Mouse (Mus musculus) liver, embryonic 14.5 days (tissue): ENCODE results near the gene Htra1. TPM values are rescaled to one million over a fixed set of nuclear protein-coding genes. Genes with fewer than 3 reads are reported as not detected.

Experiments used
- ATAC-seq: fragments of 200-750 bp; cut with Nextera tagmentation; 2 replicates; pipeline ENCODE4 v1.8.0; 2017; ENCODE audit warnings: moderate number of reproducible peaks, mild to moderate bottlenecking, moderate library complexity; ENCODE audit not compliant: insufficient read depth
- DNase-seq, 3 experiments: peaks; one replicate each; pipeline ENCODE4 v3.0.0-alpha.2; 2012 to 2013; ENCODE audit warnings: low read depth in 3 of 3, low spot score in 3 of 3
- H3K27ac ChIP-seq: fragments of 300-500 bp; sonication (generic); 2 replicates; pipeline ENCODE4 v1.5.1; 2014; ENCODE audit warnings: moderate library complexity, mild to moderate bottlenecking, control low read depth, inconsistent platforms
- H3K27me3 ChIP-seq: fragments of 300-500 bp; sonication (generic); 2 replicates; pipeline ENCODE4 v1.6.1; 2014; ENCODE audit warnings: mild to moderate bottlenecking, low read length, moderate library complexity; ENCODE audit not compliant: control insufficient read depth, insufficient read depth
- H3K36me3 ChIP-seq: fragments of 300-500 bp; sonication (generic); replicated peaks from 2 replicates; pipeline ENCODE4 v1.6.1; 2014; ENCODE audit warnings: low read depth; ENCODE audit not compliant: control insufficient read depth, insufficient read depth
- H3K4me1 ChIP-seq, 2 experiments: fragments of 200-500 bp in 1 of 2; fragments of 300-500 bp in 1 of 2; sonication (generic) in 1 of 2; replicated peaks; 2 replicates each; pipeline ENCODE4 v1.6.1; 2012 to 2014; ENCODE audit warnings: antibody characterized with exemption in 1 of 2, inconsistent platforms in 1 of 2, low read length in 1 of 2; ENCODE audit not compliant: control insufficient read depth in 2 of 2, insufficient read depth in 2 of 2
- H3K4me2 ChIP-seq: fragments of 300-500 bp; sonication (generic); 2 replicates; pipeline ENCODE4 v1.6.1; 2014; ENCODE audit warnings: low read depth, mild to moderate bottlenecking, control low read depth, moderate library complexity
- H3K4me3 ChIP-seq, 2 experiments: fragments of 200-500 bp in 1 of 2; fragments of 300-500 bp in 1 of 2; sonication (generic) in 1 of 2; 2 replicates each; pipeline ENCODE4 v1.5.1; 2012 to 2014; ENCODE audit warnings: low read depth in 2 of 2, low read length in 2 of 2, mild to moderate bottlenecking in 2 of 2, control low read depth in 1 of 2, inconsistent platforms in 1 of 2, moderate library complexity in 1 of 2; ENCODE audit not compliant: insufficient read depth in 1 of 2
- H3K9ac ChIP-seq: fragments of 300-500 bp; sonication (generic); replicated peaks from 2 replicates; pipeline ENCODE4 v1.6.1; 2014; ENCODE audit warnings: mild to moderate bottlenecking, control low read depth, moderate library complexity
- H3K9me3 ChIP-seq: fragments of 300-500 bp; sonication (generic); 2 replicates; pipeline ENCODE4 v1.6.1; 2016; ENCODE audit warnings: low read length, mixed read lengths; ENCODE audit not compliant: control insufficient read depth
- CTCF ChIP-seq: IDR thresholded peaks from 2 replicates; pipeline ENCODE4 v1.5.1; 2016; ENCODE audit warnings: antibody characterized with exemption, low read depth, control low read depth
- EP300 ChIP-seq: IDR thresholded peaks from 2 replicates; pipeline ENCODE4 v1.6.1; 2016; ENCODE audit warnings: antibody characterized with exemption, low read depth
- WGBS: fragments of 180-500 bp; shearing (Covaris S2); extraction: QIAGEN DNeasy Blood & Tissue Kit; methylation state at CpG from one replicate; pipeline ENCODE4 v1.1.7; 2014; ENCODE audit not compliant: insufficient replicate concordance; 5-methylcytosine and 5-hydroxymethylcytosine counted together
- polyA plus RNA-seq, 2 experiments: library from polyadenylated mRNA; depleted of rRNA in 1 of 2; stranded (reverse) in 1 of 2; unstranded in 1 of 2; fragments of >200 nt; fragmentation: Nextera tagmentation in 1 of 2; extraction: Ambion mirVana in 1 of 2; gene quantifications; 2 replicates each; pipeline versions ENCODE4 v1.2.1 to v1.2.3; 2012 to 2014

Htra1 gene
- polyA plus RNA-seq, 2 experiments = 0.17 to 0.30 TPM

GRCm38 (mm10) chr7:130946303-130946702 is 10.4 kb downstream of the Htra1 start:
- no peak for ATAC-seq
- no peaks in the 10 kb centered on the region for H3K27me3 ChIP-seq
- 65% methylated on average over 12 of the region's 12 CpGs for WGBS

GRCm38 (mm10) chr7:130948563-130949208 is 12.8 kb downstream of the Htra1 start:
- Histone ChIP-seq H3K27ac (no peak overlapping the region), H3K36me3 (no peaks in the 10 kb centered on the region), H3K4me3 (no peak overlapping the region), H3K9me3 (no peaks in the 10 kb centered on the region), H3K4me1 (no peaks in the 10 kb centered on the region), H3K9ac (no peak overlapping the region), H3K27me3 (no peaks in the 10 kb centered on the region), H3K4me2 (no peak overlapping the region)
- TF ChIP-seq EP300 = no peak
- TF ChIP-seq CTCF = no peak
- ATAC-seq = 0 out of 2 replicates have a peak, but pooled peaks have one; percentile 28
- no peak for DNase-seq
- 11% methylated on average over 5 of the region's 5 CpGs for WGBS

More at GRCm38 (mm10) chr7:130946303-130946702, 10.4 kb downstream of the Htra1 start:
- Histone ChIP-seq H3K36me3 (no peaks in the 10 kb centered on the region), H3K4me1 (no peaks in the 10 kb centered on the region), H3K27ac (no peak overlapping the region), H3K9ac (no peak overlapping the region), H3K4me3 (no peak overlapping the region), H3K9me3 (no peaks in the 10 kb centered on the region), H3K4me2 (no peak overlapping the region)
- no peak for DNase-seq
- no peak for TF ChIP-seq EP300
- TF ChIP-seq CTCF = no peak

GRCm38 (mm10) chr7:130949331-130949751 is 13.4 kb downstream of the Htra1 start:
- H3K4me1 ChIP-seq = no peaks in the 10 kb centered on the region
- H3K27me3 ChIP-seq = no peaks in the 10 kb centered on the region
- H3K27ac ChIP-seq = no peak overlapping the region
- no peak for TF ChIP-seq EP300
- TF ChIP-seq CTCF = no peak
- H3K9ac ChIP-seq = no peak overlapping the region
- no peaks in the 10 kb centered on the region for H3K9me3 ChIP-seq
- H3K4me3 ChIP-seq = no peak overlapping the region
- no peak overlapping the region for H3K4me2 ChIP-seq
- H3K36me3 ChIP-seq = no peaks in the 10 kb centered on the region
- ATAC-seq (no peak; the same call in 1 of the 2 replicates), DNase-seq (no peak)
- WGBS = 25% methylated on average over 8 of the region's 8 CpGs

- ATAC-seq = no peak
- no peak for DNase-seq
- 74% methylated on average over 7 of the region's 7 CpGs for WGBS
- no peak overlapping the region for H3K4me2 ChIP-seq
- H3K9me3 ChIP-seq = no peaks in the 10 kb centered on the region
- H3K4me1 ChIP-seq = no peaks in the 10 kb centered on the region
- TF ChIP-seq CTCF = no peak
- TF ChIP-seq EP300 = no peak
- H3K4me3 ChIP-seq = no peak overlapping the region
- H3K27me3 ChIP-seq = no peaks in the 10 kb centered on the region
- H3K27ac ChIP-seq = no peak overlapping the region
- no peak overlapping the region for H3K9ac ChIP-seq
- H3K36me3 ChIP-seq = no peaks in the 10 kb centered on the region
Observed at GRCm38 (mm10) chr7:130950482-130950881, 14.6 kb downstream of the Htra1 start.

- whole genome bisulfite sequencing = 66% methylated on average over 5 of the region's 5 CpGs
- Histone ChIP-seq H3K4me1 (no peaks in the 10 kb centered on the region), H3K36me3 (no peaks in the 10 kb centered on the region), H3K9ac (no peak overlapping the region), H3K4me3 (no peak overlapping the region), H3K9me3 (no peaks in the 10 kb centered on the region), H3K27ac (no peak overlapping the region), H3K4me2 (no peak overlapping the region), H3K27me3 (no peaks in the 10 kb centered on the region)
- ATAC-seq (no peak), DNase-seq (no peak)
- TF ChIP-seq EP300 = no peak
- no peak for TF ChIP-seq CTCF
Observed at GRCm38 (mm10) chr7:130951004-130951403, 15.1 kb downstream of the Htra1 start.
